Mouse (Mus musculus): ENCODE results near the gene Tes. TPM values are rescaled to one million over a fixed set of nuclear protein-coding genes. Genes with fewer than 3 reads are reported as not detected.

Tes gene
- polyA plus RNA-seq (2014; fragmentation: Illumina TruSeq; extraction: RNeasy Lipid Tissue Mini Kit (QIAGEN cat#74804); ENCODE audit: low read depth, low replicate concordance): 43.2 TPM

GRCm38 (mm10) chr6:17064936-17065790, at the start of gene Tes:
Tes (plus strand) TSS chr6:17065149.

Other genes with a start within 250 kb of the Tes start
- 0.89 TPM for gene Tfec, start 166.7 kb upstream of the Tes start, polyA plus RNA-seq (2014; fragmentation: Illumina TruSeq; extraction: RNeasy Lipid Tissue Mini Kit (QIAGEN cat#74804); ENCODE audit: low read depth, low replicate concordance)
- gene Cav2, start 216.0 kb downstream of the Tes start, polyA plus RNA-seq (2014; fragmentation: Illumina TruSeq; extraction: RNeasy Lipid Tissue Mini Kit (QIAGEN cat#74804); ENCODE audit: low read depth, low replicate concordance): 206 TPM
- gene Cav1, start 241.2 kb downstream of the Tes start, polyA plus RNA-seq (2014; fragmentation: Illumina TruSeq; extraction: RNeasy Lipid Tissue Mini Kit (QIAGEN cat#74804); ENCODE audit: low read depth, low replicate concordance): 1,060 TPM